Mouse (Mus musculus): ENCODE measurements around the gene Parvb. TPM values are rescaled to one million over a fixed set of nuclear protein-coding genes. Genes with fewer than 3 reads are reported as not detected.

The Parvb gene
- total RNA-seq, 2 experiments from 2014 or later: 165 to 174 TPM

DNA sequence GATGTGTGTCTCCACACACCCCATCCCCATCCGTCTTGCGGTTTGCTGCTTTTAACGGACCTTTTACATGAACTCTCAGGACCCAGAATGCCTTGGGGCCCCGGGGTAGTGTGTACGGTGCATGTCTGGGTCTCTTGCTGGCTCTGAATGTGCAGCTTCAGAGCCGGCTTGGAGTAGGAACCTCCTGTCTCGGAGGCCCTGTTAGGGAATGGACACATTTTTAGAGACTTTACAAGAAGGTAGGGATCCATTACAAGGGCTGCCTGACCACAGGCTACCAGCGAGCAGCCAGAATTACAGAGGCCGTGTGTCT lies 81.7 kb downstream of the Parvb start:
- intact Hi-C loops (cut with DNase I): no loop called here
- DNase-seq: peak in 1 of 2 experiments; percentile 31

DNA sequence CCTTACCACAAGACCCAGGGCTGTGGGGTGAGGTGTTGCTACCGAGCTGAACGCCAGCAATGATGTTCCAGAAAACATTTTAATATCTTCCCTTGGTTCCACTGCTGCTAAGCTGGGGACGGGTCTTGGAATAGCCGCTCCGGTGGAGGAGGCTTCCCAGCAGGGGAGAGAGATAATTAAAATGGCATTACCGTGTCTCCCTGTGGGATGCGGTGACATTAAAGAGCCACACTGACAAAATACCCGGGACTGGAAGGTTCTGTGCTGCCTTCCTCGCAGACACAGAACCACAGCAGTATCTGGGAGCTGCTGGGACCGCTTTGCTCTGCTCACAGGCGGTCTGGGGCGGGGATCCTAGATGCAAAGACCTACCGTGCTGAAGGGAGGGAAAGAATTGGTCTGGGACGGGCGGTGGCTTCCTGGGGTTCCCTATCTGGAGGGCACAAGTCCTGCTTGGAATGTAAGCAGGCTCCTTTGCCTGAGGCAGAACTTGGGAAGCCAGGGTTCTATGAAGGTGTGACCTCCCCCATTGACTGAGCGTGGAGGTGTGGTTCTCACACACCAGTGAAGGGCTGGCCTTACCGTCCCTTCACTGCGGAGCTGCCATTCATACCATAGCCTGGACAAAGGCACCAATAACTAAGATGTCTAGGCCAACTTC lies 82.7 kb downstream of the Parvb start:
- intact Hi-C loops (cut with DNase I): no loop called here
- no peak for DNase-seq

DNA sequence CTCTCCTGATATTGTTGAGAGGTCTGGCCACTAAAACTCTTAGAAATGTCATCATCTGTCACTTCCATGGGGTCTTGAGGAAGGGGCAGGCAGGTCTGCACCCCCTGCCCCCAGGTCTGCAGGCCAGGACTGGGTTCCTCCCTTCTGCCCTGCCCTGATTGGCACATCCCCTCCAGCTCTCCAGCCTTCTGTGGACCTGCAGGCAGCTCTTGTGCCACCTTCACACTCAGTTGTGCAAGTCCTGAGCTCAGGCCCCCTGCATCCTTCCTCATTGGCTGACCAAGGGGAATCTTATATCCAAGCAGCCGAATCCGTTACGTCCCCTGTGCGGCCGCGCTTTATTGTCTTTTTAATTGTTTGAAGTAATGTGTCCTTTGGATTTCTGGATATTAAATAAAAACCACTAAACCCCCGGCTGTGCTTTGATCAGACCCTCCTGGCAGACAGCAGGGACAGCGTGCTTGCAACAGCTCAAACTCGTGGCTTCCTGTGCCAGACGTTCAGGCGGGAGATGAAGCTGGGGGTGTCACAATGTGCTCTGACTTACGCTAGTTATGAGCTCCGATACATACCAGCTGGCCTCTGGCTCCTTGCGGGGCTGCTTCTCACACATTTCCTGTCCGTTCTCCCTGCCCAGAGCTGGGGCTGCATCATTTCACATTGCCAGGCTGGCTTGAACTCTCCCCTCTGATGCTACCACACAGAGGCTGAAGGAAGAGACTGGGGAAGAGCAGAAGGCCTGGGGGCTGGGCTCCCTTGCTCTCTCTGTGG lies 83.6 kb downstream of the Parvb start:
- intact Hi-C loops (cut with DNase I): no loop called here
- DNase-seq: peak; percentile 29 to 33

DNA sequence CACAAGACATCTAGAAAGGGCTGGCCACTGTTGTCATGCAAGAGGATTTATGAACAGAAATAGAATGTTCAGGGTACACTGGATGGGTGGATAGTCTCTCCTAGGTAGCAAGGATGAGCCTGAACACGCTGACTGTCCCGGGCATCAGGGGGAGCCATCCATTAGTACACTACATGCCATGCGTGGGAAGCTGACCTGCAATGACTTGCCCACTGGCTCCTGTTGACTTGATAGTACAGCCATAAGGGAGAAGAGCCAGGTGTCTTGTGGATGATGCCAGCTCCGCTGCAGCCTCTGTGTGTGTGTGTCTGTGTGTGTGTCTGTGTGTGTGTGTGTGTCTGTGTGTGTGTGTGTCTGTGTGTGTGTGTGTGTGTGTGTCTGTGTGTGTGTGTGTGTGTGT lies 87.5 kb downstream of the Parvb start:
- DNase-seq: no peak
- intact Hi-C loops (cut with DNase I): no loop called here

- intact Hi-C loops (cut with DNase I): no loop called here
- no peak for DNase-seq
Observed at GRCm38 (mm10) chr15:84321544-84322174, 89.8 kb downstream of the Parvb start.

- intact Hi-C loops (cut with DNase I): no loop called here
- DNase-seq: no peak
Observed at GRCm38 (mm10) chr15:84323966-84324869, 92.4 kb downstream of the Parvb start, which contains the start of gene Parvg. Parvg (plus strand) TSS chr15:84324026.

- no peak for DNase-seq
- intact Hi-C loops (cut with DNase I): no loop called here
Observed at GRCm38 (mm10) chr15:84324870-84325553, 93.2 kb downstream of the Parvb start.

- intact Hi-C loops (cut with DNase I): no loop called here
- DNase-seq: no peak
Observed at GRCm38 (mm10) chr15:84325736-84326135, 93.9 kb downstream of the Parvb start.

GRCm38 (mm10) chr15:84328870-84329269 lies 97.0 kb downstream of the Parvb start:
- intact Hi-C loops (cut with DNase I): no loop called here
- DNase-seq: no peak

DNA sequence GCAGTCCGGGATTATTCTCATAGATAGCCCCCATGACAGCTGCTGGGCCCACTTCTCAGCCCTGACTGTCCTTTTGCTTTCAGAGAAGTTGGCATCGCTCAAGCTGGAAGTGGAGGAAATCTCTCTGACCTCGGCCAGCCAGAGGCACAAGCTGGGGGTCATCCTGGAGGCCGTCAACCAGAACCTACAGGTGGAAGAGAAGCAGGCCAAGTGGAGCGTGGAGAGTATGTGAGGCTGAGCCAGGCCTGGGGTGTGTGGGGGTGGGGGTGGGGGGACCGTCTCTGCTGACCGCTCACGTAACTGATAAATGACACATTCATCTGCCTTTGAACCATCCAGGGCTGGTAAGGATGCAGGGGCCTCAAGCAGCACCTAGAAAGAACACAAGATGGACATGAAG lies 98.1 kb downstream of the Parvb start:
- intact Hi-C loops (cut with DNase I): no loop called here
- no peak for DNase-seq

DNA sequence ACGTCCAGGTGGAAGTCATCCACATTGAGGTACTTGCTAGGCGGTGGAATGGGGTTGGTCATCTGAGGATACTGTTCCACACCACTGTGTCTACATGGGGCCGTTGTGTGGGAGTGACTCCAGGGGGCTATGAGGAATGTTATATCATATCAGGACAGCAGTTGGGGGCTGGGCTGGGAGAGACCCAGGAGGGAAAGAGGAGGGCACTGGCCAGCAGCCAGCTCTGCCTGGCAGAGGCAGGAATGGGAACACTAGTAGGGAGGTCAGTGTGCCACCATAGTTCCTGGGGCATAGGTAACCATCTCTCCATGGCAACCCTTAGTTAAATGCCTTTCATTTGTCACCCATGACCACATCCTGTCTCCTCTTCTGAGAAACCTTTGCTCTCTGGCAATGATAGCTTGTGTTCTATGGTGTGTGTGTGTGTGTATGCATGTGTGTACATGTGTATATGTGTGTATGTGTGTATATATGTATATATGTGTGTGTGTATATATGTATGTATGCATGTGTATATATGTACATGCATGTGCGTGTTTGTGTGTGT lies 99.3 kb downstream of the Parvb start:
- DNase-seq: no peak

DNA sequence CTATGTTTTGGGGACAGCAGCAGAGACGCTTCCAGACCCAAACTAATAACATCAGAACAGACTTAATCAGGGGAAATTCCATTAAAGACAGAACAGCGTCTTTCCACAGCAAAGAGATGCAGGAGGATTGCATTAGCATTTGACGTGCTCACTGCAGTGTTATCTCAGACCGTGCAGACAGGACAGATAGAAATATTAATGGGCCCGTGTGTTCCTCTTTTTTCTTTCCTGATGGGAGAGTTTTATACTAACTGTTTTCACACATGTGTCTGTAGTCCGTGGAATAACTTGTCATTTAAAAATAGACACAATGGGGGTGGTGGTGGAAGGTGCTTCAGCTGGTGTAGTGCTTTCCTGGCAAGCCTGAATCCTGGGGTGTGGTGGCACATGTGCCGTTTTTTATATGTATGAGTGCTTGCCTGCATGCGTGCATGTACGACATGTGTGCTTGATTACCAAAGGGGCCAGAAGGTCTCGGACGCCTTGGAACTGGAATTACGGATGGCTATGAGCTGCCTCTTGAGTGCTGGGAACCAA lies 104.5 kb downstream of the Parvb start:
- DNase-seq: no peak
- intact Hi-C loops (cut with DNase I): no loop called here

More for the DNA sequence above, 99.3 kb downstream of the Parvb start:
- intact Hi-C loops (cut with DNase I): no loop called here

GRCm38 (mm10) chr15:84337599-84337998 lies 105.8 kb downstream of the Parvb start:
- intact Hi-C loops (cut with DNase I): no loop called here
- no peak for DNase-seq

DNA sequence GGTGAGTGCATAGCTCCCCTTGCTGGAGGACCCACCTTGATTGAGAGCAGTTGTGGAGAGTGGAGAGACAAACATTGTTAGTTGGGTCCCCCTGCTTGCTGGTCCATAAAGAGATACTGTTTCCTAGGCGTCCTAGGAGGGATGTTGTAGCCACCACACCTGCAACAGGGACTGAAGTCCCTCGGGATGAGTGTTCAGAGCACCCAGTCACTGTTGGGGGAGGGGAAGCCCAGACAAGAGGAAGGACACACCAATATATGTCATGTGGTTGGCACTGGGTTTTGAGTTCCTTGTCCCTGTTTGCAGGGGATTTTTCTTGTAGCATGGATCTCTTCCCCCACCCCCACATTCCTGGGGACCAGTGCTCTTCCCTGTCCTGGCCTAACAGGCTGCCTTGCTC lies 109.1 kb downstream of the Parvb start:
- DNase-seq: no peak
- intact Hi-C loops (cut with DNase I): no loop called here

GRCm38 (mm10) chr15:84348769-84349168 lies 116.9 kb downstream of the Parvb start:
- DNase-seq: no peak
- intact Hi-C loops (cut with DNase I): no loop called here

GRCm38 (mm10) chr15:84349915-84350738 lies 118.3 kb downstream of the Parvb start:
- intact Hi-C loops (cut with DNase I): no loop called here

GRCm38 (mm10) chr15:84351342-84351741 lies 119.5 kb downstream of the Parvb start:
- DNase-seq: no peak
- intact Hi-C loops (cut with DNase I): no loop called here

More at GRCm38 (mm10) chr15:84349915-84350738, 118.3 kb downstream of the Parvb start:
- DNase-seq: no peak

GRCm38 (mm10) chr15:84351915-84352844 lies 120.3 kb downstream of the Parvb start:
- intact Hi-C loops (cut with DNase I): no loop called here
- DNase-seq: no peak

Measured in heart, postnatal 10 days (tissue).